Mouse (Mus musculus): Measurements from ENCODE around the gene Dhrs7b.

Gene Dhrs7b

DNA sequence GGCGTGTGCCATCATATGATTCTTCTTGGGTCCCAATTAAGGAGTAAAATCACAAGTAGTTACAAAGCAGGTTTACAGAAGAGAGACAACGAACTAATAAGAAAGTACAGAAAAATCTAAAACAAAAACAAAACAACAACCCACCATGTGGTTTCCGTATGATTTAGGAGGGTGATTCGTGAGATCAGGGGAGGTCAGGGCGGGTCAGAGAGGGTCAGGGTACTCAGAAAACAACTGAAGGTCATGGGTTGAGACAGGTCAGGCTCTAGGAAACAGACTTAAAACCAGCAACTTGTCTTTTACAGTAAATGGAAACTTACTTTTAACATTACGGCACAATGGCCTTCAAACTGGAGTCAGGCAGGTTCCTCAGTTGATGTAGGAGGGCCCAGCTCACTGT lies 59.9 kb downstream of the Dhrs7b start:
- intact Hi-C loops (cut with DNase I), result no loop called here

DNA sequence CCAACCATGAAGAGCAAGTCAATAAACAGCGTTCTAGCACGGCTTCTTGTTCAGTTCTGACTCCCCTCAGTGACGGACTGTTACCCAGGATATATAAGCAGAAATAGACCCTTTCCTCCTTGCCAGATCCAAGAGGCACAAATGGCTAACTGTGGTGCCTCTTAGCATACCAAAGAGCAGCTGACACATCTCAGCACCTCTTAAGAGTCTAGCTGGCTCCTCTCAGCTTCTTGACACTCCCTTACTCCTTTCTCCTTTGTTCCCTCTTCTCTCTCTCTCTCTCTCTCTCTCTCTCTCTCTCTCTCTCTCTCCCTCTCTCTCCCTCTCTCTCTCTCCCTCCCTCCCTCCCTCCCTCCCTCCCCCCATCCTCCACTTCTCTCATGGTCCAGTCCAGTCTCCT lies 60.3 kb downstream of the Dhrs7b start:
- intact Hi-C loops (cut with DNase I), result no loop called here

- intact Hi-C loops (cut with DNase I), result no loop called here
Observed at GRCm38 (mm10) chr11:60895915-60896314, 65.5 kb downstream of the Dhrs7b start.

DNA sequence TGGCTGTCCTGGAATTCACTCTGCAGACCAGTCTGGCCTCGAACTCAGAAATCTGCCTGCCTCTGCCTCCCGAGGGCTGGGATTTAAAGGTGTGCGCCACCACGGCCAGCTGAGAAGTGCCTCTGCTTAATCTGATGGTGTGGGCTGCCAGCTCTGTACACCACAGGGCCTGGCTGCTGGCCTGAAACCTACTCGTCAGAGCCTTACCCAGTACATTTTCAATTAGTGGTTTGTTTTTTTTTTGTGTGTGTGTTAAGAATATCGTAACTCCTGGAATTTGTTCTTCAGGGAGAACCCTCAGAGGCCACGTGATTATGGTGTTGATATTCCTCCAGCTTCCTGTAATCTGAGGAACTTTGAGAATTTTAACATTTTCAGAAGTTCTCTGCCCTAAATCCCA lies 71.6 kb downstream of the Dhrs7b start:
- intact Hi-C loops (cut with DNase I), result no loop called here

GRCm38 (mm10) chr11:60902486-60902885 lies 72.1 kb downstream of the Dhrs7b start:
- intact Hi-C loops (cut with DNase I), result no loop called here

DNA sequence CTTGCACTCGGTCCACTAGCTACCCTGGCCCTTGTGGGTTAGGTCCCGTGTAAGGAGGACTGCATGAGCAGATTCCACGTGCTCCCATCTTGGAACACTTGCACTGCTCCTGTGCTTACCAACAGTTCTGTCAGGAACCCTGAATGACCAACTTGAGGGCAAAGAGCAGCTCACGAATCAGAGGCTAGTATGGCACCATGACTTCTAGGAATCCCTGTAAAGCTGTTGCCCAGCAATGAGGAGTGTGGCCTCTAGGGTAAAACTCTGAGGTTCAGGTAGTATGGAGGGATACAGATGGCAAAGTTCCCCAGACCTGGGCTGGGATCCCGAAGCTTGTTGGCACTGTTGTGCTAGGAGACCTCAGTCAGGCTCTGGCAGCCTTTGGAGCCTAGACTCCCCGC lies 73.2 kb downstream of the Dhrs7b start:
- intact Hi-C loops (cut with DNase I), result no loop called here

GRCm38 (mm10) chr11:60905407-60906120 lies 75.1 kb downstream of the Dhrs7b start:
- intact Hi-C loops (cut with DNase I), result no loop called here

DNA sequence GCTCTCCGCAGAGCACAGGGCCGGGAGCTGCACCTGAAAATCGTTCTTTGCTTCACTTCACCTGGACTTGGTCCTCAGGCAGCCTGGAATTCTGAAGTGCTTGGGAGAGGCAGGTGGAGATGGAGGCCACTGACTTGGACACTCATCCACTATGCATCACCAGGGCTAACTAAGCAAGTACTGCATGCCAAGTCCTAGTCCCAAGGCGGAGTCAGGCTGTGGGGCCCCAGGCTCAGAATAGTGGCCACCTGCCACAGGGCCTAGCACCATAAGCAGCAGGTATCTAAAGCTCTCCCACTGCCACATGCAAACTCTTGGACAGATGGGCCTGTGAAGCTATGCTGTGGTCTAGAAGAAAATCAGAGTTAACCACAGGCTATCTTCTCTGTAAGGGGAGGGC lies 76.0 kb downstream of the Dhrs7b start:
- intact Hi-C loops (cut with DNase I), result no loop called here

DNA sequence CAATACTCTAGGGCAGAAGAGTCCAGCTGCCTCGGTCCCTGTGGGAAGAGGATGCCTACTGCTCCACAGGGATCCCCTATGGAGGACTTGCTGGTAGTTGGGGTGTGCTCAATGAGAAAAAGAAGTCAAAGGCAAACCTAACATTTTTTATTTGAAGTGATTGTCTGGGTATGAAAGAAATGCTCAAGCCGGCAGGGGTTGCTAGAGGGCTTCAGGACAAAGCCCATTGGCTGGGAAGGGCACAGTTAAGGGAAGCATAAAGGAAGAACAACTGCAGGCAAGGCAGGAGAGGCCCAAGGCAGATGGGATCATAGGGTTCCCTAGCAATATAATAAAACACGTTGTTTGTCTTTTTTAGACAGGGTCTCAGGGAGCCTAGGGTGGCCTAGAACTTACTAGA lies 77.6 kb downstream of the Dhrs7b start:
- intact Hi-C loops (cut with DNase I), result no loop called here

GRCm38 (mm10) chr11:60909626-60910025 lies 79.2 kb downstream of the Dhrs7b start:
- intact Hi-C loops (cut with DNase I), result loop anchor here (5.0 kb wide), 1 partner anchor 183 kb away; no protein-coding TSS in a partner anchor
